Mouse (Mus musculus) thymus, postnatal 4 days (tissue): ENCODE results near the gene Rad23a.
"Not testable (repeated sequence)": the region's sequence is repeated elsewhere in the genome, so short reads cannot be mapped to it uniquely, and the experiment has no call there.

Source experiments
- DNase-seq: peaks from one replicate; pipeline ENCODE4 v3.0.0; 2021

Rad23a gene

GRCm38 (mm10) chr8:84839411-84839810 lies 1.1 kb downstream of the Rad23a start:
- DNase-seq = no peak

- DNase-seq = no peak
Measured at GRCm38 (mm10) chr8:84838513-84838912, 2.0 kb downstream of the Rad23a start.

GRCm38 (mm10) chr8:84837912-84838470 lies 2.5 kb downstream of the Rad23a start:
- DNase-seq = no peak

- DNase-seq = no peak
Measured at GRCm38 (mm10) chr8:84837149-84837911, 3.1 kb downstream of the Rad23a start.

- DNase-seq = no peak
Measured at GRCm38 (mm10) chr8:84834866-84835855, 5.3 kb downstream of the Rad23a start.

GRCm38 (mm10) chr8:84834002-84834865 lies 6.2 kb downstream of the Rad23a start:
- no peak for DNase-seq

- DNase-seq = no peak
Measured at GRCm38 (mm10) chr8:84832759-84833742, 7.4 kb downstream of the Rad23a start.

GRCm38 (mm10) chr8:84832034-84832717 lies 8.3 kb downstream of the Rad23a start:
- DNase-seq = peak; percentile 90

- peak; percentile 50 for DNase-seq
Measured at GRCm38 (mm10) chr8:84831490-84831889, 9.0 kb downstream of the Rad23a start, which contains the start of gene Gadd45gip1. TSS of gene Gadd45gip1 (plus strand) at chr8:84831522.

- DNase-seq = not testable (repeated sequence)
Measured at GRCm38 (mm10) chr8:84826518-84826917, 13.9 kb downstream of the Rad23a start.

GRCm38 (mm10) chr8:84825636-84826035 lies 14.8 kb downstream of the Rad23a start:
- peak; percentile 65 for DNase-seq

GRCm38 (mm10) chr8:84823653-84824052 lies 16.8 kb downstream of the Rad23a start:
- DNase-seq = peak; percentile 84

- DNase-seq = no peak
Measured at GRCm38 (mm10) chr8:84822723-84823122, 17.7 kb downstream of the Rad23a start, which contains the start of gene Dand5. TSS of gene Dand5 (minus strand) at chr8:84822823.

- peak; percentile 14 for DNase-seq
Measured at GRCm38 (mm10) chr8:84816117-84816516, 24.3 kb downstream of the Rad23a start.

- peak; percentile 97 for DNase-seq
Measured at GRCm38 (mm10) chr8:84815547-84815946, 24.9 kb downstream of the Rad23a start.

GRCm38 (mm10) chr8:84814555-84815441 lies 25.7 kb downstream of the Rad23a start:
- peak; percentile 15 for DNase-seq

- no peak for DNase-seq
Measured at GRCm38 (mm10) chr8:84814240-84814554, 26.3 kb downstream of the Rad23a start.

GRCm38 (mm10) chr8:84813830-84814229 lies 26.6 kb downstream of the Rad23a start:
- no peak for DNase-seq

- peak; percentile 89 for DNase-seq
Measured at GRCm38 (mm10) chr8:84813059-84813458, 27.4 kb downstream of the Rad23a start.
